Mouse (Mus musculus) midbrain, embryonic 11.5 days (tissue): Measurements from ENCODE around the gene Nelfe. TPM values are rescaled to one million over a fixed set of nuclear protein-coding genes. Genes with fewer than 3 reads are reported as not detected.
"Not testable (repeated sequence)": the region's sequence is repeated elsewhere in the genome, so short reads cannot be mapped to it uniquely, and the experiment has no call there.

Experiments
- ATAC-seq: fragments of 200-750 bp; cut with Nextera tagmentation; 2 replicates; pipeline ENCODE4 v1.8.0; 2017; ENCODE audit warnings: moderate TSS enrichment, moderate library complexity; ENCODE audit not compliant: low FRiP score
- DNase-seq: peaks from one replicate; pipeline ENCODE4 v3.0.0; 2015; ENCODE audit warnings: low spot score; ENCODE audit errors: missing footprints
- H3K27ac ChIP-seq: fragments of 300-500 bp; sonication (generic); 2 replicates; pipeline ENCODE4 v1.5.1; 2014; ENCODE audit warnings: low read depth, low read length
- H3K27me3 ChIP-seq: fragments of 300-500 bp; sonication (generic); 2 replicates; pipeline ENCODE4 v1.6.1; 2014; ENCODE audit warnings: mild to moderate bottlenecking, low read length, moderate library complexity, mixed read lengths; ENCODE audit not compliant: control insufficient read depth, insufficient read depth
- H3K36me3 ChIP-seq: fragments of 300-500 bp; sonication (generic); 2 replicates; pipeline ENCODE4 v1.6.1; 2014; ENCODE audit warnings: mild to moderate bottlenecking, low read length, moderate library complexity, mixed read lengths; ENCODE audit not compliant: control insufficient read depth, insufficient read depth
- H3K4me1 ChIP-seq: fragments of 300-500 bp; sonication (generic); 2 replicates; pipeline ENCODE4 v1.6.1; 2014; ENCODE audit warnings: low read length; ENCODE audit not compliant: control insufficient read depth, insufficient read depth
- H3K4me2 ChIP-seq: fragments of 300-500 bp; sonication (generic); 2 replicates; pipeline ENCODE4 v1.6.1; 2014; ENCODE audit warnings: mild to moderate bottlenecking, moderate library complexity
- H3K4me3 ChIP-seq: fragments of 300-500 bp; sonication (generic); 2 replicates; pipeline ENCODE4 v1.5.1; 2014; ENCODE audit warnings: low read depth, low read length
- H3K9ac ChIP-seq: fragments of 300-500 bp; sonication (generic); 2 replicates; pipeline ENCODE4 v1.6.1; 2014; ENCODE audit warnings: low read length
- H3K9me3 ChIP-seq: fragments of 300-500 bp; sonication (generic); 2 replicates; pipeline ENCODE4 v1.6.1; 2016; ENCODE audit warnings: low read length; ENCODE audit not compliant: control insufficient read depth
- WGBS: fragments of 180-500 bp; shearing (Covaris S2); extraction: QIAGEN DNeasy Blood & Tissue Kit; methylation state at CpG from one replicate; pipeline ENCODE4 v1.1.7; 2014; 5-methylcytosine and 5-hydroxymethylcytosine counted together
- polyA plus RNA-seq: library from polyadenylated mRNA; unstranded; fragments of >200 nt; fragmentation: Nextera tagmentation; extraction: Ambion mirVana; gene quantifications from 2 replicates; pipeline ENCODE4 v1.2.1, GENCODE M21; 2014

The Nelfe gene
- 117 and 125 TPM in 2 replicates for polyA plus RNA-seq

DNA sequence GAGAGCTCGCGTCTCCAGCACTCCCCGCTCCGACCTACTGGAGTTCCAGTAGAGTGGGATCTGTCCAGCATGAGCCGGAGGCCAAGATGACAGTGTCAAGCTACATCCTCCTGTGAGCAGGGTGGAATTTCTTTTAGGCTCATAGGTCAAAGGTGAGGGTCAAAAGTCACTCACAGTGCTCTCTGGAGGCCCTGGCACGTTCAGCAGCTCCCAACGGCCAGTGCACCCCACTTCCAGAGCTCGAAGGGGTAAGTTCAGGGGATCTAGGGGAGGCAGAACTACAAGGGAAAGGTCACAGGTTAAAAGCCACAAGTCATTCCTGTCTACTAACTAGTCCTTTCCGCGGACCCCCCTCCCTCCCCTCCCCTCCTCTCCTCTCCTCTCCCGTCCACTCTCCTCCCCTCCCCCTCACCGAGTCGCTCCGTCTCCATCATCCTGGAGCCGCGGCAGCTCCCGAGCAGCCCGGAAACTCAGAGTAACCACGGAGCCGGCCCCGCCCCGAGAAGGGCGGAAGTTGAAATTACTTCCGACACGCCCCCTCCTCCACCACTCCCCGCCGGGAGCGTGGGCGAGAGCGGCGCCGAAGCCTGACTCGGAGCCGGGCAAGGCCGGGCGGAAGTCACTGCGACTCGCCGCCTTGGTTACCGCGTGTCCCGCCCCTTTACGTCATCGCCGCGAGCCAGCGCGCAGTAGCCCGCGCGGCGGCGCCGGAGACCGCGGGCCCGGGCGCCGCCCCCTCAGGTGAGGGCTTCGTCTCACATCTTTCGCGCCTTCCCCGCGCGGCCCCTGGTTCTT lies at the start of gene Nelfe, which contains the start of gene Skiv2l:
TSS of gene Nelfe (plus strand) at position 670 of the 795 bp plus-strand sequence.
TSS of gene Skiv2l (minus strand) at position 489 of the 795 bp plus-strand sequence.
- Histone ChIP-seq H3K27me3 (no peaks in the 10 kb centered on the region), H3K36me3 (peaks cover 9% of the 10 kb centered on the region; the same call in 1 of the 2 replicates), H3K9me3 (no peaks in the 10 kb centered on the region), H3K4me1 (peaks cover 14% of the 10 kb centered on the region), H3K9ac (peak within 1 kb of the TSS; percentile 84), H3K4me2 (peak within 1 kb of the TSS; percentile 86), H3K27ac (no peak within 1 kb of the TSS), H3K4me3 (peak within 1 kb of the TSS; percentile 72)
- 1% methylated on average over 65 of the region's 65 CpGs for WGBS
- DNase-seq (peak; percentile 100), ATAC-seq (peak; percentile 97)

GRCm38 (mm10) chr17:34800781-34801305 lies 49.3 kb upstream of the Nelfe start:
- not testable (repeated sequence) for H3K36me3 ChIP-seq, H3K9ac ChIP-seq, DNase-seq, H3K27me3 ChIP-seq, H3K27ac ChIP-seq, H3K9me3 ChIP-seq, ATAC-seq, H3K4me2 ChIP-seq, H3K4me1 ChIP-seq, H3K4me3 ChIP-seq
- 93% methylated on average over 16 of the region's 16 CpGs for WGBS

- H3K36me3 ChIP-seq, DNase-seq, ATAC-seq, H3K4me2 ChIP-seq, H3K4me3 ChIP-seq, H3K27ac ChIP-seq, H3K4me1 ChIP-seq, H3K27me3 ChIP-seq, H3K9me3 ChIP-seq, H3K9ac ChIP-seq: not testable (repeated sequence)
- WGBS = 94% methylated on average over 9 of the region's 9 CpGs
These were observed 47.4 kb upstream of the Nelfe start for GRCm38 (mm10) chr17:34802756-34803155.

GRCm38 (mm10) chr17:34803367-34803766 lies 46.8 kb upstream of the Nelfe start:
- not testable (repeated sequence) for H3K27ac ChIP-seq, ATAC-seq, H3K4me3 ChIP-seq, H3K4me1 ChIP-seq, DNase-seq, H3K27me3 ChIP-seq, H3K4me2 ChIP-seq, H3K9ac ChIP-seq, H3K9me3 ChIP-seq, H3K36me3 ChIP-seq
- 93% methylated on average over 6 of the region's 6 CpGs for WGBS

GRCm38 (mm10) chr17:34804301-34804700 lies 45.9 kb upstream of the Nelfe start, which contains the start of gene Cyp21a1:
TSS of gene Cyp21a1 (minus strand) at chr17:34804561.
- H3K9me3 ChIP-seq, H3K9ac ChIP-seq, H3K27me3 ChIP-seq, H3K4me1 ChIP-seq, H3K27ac ChIP-seq, H3K4me3 ChIP-seq, H3K36me3 ChIP-seq, ATAC-seq, H3K4me2 ChIP-seq, DNase-seq: not testable (repeated sequence)
- 100% methylated on average over 1 of the region's 6 CpGs for whole genome bisulfite sequencing

DNA sequence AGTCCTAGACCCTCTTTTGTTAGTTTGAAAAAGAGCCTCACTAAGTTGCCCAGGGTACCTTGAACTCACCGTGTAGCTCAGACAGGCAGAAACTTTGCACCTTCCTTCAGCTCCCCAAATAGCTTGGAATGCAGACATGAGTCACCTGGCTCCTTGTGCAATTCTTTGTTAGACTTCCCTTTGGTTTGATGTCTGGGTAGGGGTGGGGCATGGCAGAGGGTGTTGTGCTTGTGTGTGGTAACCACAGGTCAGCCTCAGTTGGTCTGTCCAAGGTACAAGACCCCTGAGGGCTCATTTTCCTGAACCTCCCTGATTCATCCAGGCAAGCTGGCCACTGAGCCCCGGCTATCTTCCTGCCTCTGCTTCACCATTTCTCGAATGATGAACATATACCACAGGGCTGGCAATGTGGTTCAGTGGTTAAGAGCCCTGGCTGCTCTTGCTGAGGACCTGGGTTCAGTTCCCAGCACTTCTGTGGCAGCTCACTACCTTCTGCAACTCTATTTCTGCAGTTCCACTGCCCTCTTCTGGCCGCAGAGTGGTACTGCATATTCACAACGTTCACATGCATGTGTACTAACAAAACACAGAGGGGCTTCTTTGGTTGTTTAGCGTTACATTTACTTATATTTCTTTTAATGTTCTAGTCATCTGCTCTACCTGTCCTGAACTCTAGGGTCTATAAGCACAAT lies 45.2 kb upstream of the Nelfe start:
- DNase-seq (no peak), ATAC-seq (no peak)
- no peak overlapping the region for H3K4me3 ChIP-seq
- no peak overlapping the region for H3K9ac ChIP-seq
- H3K4me2 ChIP-seq = no peak overlapping the region
- no peaks in the 10 kb centered on the region for H3K4me1 ChIP-seq
- H3K27me3 ChIP-seq = no peaks in the 10 kb centered on the region
- 72% methylated on average over 6 of the region's 6 CpGs for WGBS
- H3K9me3 ChIP-seq = peaks cover 2% of the 10 kb centered on the region; the same call in 1 of the 2 replicates
- no peak overlapping the region for H3K27ac ChIP-seq
- no peaks in the 10 kb centered on the region for H3K36me3 ChIP-seq

- H3K27me3 ChIP-seq = no peaks in the 10 kb centered on the region
- peaks cover 2% of the 10 kb centered on the region; the same call in 1 of the 2 replicates for H3K9me3 ChIP-seq
- no peak overlapping the region for H3K4me3 ChIP-seq
- no peak for ATAC-seq
- WGBS = 66% methylated on average over 3 of the region's 3 CpGs
- no peak for DNase-seq
- no peaks in the 10 kb centered on the region for H3K36me3 ChIP-seq
- no peaks in the 10 kb centered on the region for H3K4me1 ChIP-seq
- no peak overlapping the region for H3K27ac ChIP-seq
- no peak overlapping the region for H3K4me2 ChIP-seq
- no peak overlapping the region for H3K9ac ChIP-seq
These were observed 43.0 kb upstream of the Nelfe start for GRCm38 (mm10) chr17:34807176-34807575.

DNA sequence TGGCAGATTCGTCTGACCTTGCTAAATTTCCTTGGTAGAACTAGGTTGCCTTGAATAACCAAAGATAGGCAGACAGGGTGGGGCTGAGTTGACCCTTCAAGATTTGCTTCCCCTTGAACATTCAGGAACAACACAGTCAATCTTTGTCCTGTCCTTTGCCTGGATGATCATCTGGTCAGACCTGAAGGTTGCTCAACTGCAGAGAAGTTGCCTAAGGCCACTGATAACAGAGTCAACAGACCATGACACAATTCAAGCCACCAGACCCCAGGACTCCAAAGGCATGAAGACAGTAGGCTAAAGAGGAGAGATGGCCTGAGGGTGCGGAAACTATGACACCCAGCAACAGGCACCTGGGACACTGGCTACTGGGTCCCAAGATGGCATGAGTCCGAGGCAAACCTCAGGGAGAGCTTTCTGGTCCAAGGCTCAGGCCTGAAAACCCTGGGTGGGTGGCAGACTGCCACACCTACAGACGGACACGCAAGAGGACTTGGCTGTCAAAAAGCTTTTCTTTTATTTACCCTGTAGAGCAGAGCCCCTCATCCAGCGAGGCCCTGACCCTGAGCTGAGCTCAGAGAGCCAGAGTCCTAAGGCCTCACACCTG lies 41.5 kb upstream of the Nelfe start:
- H3K9ac ChIP-seq = no peak overlapping the region
- no peaks in the 10 kb centered on the region for H3K4me1 ChIP-seq
- DNase-seq (no peak), ATAC-seq (no peak)
- no peak overlapping the region for H3K4me2 ChIP-seq
- H3K9me3 ChIP-seq = peaks cover 2% of the 10 kb centered on the region; the same call in 1 of the 2 replicates
- no peaks in the 10 kb centered on the region for H3K36me3 ChIP-seq
- no peak overlapping the region for H3K27ac ChIP-seq
- WGBS = 86% methylated on average over 6 of the region's 6 CpGs
- no peaks in the 10 kb centered on the region for H3K27me3 ChIP-seq
- H3K4me3 ChIP-seq = no peak overlapping the region
